Mouse (Mus musculus) kidney, adult 2 months (tissue): ENCODE data around the gene Fam76b. TPM values are rescaled to one million over a fixed set of nuclear protein-coding genes. Genes with fewer than 3 reads are reported as not detected.

ENCODE experiments used
- DNase-seq: peaks from one replicate; pipeline ENCODE4 v3.0.0; 2021
- H3K27ac ChIP-seq: fragments of 200-500 bp; 2 replicates; pipeline ENCODE4 v1.5.1; 2012; ENCODE audit warnings: low read depth, low read length, control low read depth, inconsistent platforms; ENCODE audit not compliant: insufficient read depth
- H3K27me3 ChIP-seq: fragments of 200-500 bp; replicated peaks from 2 replicates; pipeline ENCODE4 v1.6.1; 2012; ENCODE audit warnings: mild to moderate bottlenecking, moderate library complexity, low read length, inconsistent platforms; ENCODE audit not compliant: control insufficient read depth, insufficient read depth
- H3K36me3 ChIP-seq: fragments of 200-500 bp; 2 replicates; pipeline ENCODE4 v1.6.1; 2012; ENCODE audit warnings: mild to moderate bottlenecking, moderate library complexity, low read length, inconsistent platforms; ENCODE audit not compliant: control insufficient read depth, insufficient read depth
- H3K4me1 ChIP-seq: fragments of 200-500 bp; 2 replicates; pipeline ENCODE4 v1.6.1; 2011; ENCODE audit warnings: low read length; ENCODE audit not compliant: control insufficient read depth, insufficient read depth
- H3K4me3 ChIP-seq: fragments of 200-500 bp; 2 replicates; pipeline ENCODE4 v1.5.1; 2011; ENCODE audit warnings: mild to moderate bottlenecking, low read depth, low read length, control low read depth; ENCODE audit not compliant: insufficient read depth
- CTCF ChIP-seq: fragments of 200-500 bp; conservative IDR thresholded peaks from 2 replicates; pipeline ENCODE4 v1.5.1; 2011; ENCODE audit warnings: low read depth, mild to moderate bottlenecking, control low read depth, low read length, moderate library complexity, mixed read lengths; ENCODE audit not compliant: insufficient read depth, insufficient read length
- POLR2A ChIP-seq: fragments of 200-500 bp; IDR thresholded peaks from one replicate; pipeline ENCODE4 v1.6.1; 2011; ENCODE audit warnings: low read depth, low read length, control low read depth
- WGBS: fragments of 180-500 bp; shearing (Covaris S2); methylation state at CpG from one replicate; pipeline ENCODE4 v1.1.7; 2018; 5-methylcytosine and 5-hydroxymethylcytosine counted together
- polyA plus RNA-seq: library from polyadenylated mRNA; depleted of rRNA; stranded (reverse); fragments of >200 nt; gene quantifications from 2 replicates; pipeline ENCODE4 v1.2.3, GENCODE M21; 2012

Gene Fam76b
- polyA plus RNA-seq, 1 experiment = 4.0 TPM

DNA sequence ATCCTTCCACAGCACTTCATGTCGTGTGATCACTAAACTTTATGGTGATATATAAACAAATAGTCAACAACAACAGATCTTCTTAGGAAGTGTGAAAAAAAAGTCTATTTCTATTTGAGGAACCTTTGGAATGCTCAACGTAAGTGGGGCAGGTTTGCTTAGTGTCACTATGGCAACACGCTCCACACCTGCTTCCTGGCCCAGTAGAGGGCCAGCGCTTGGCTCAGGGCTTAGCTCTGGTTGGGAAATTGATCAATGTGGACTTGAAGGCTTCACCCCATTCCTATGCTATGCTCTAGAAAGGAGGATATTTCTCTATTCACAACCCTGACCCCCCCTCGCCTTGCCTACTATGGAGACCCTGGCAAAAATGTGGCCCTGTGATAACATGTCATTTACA lies 62.7 kb downstream of the Fam76b start:
- Histone ChIP-seq H3K27me3 (no peaks in the 10 kb centered on the region), H3K4me3 (no peak overlapping the region), H3K36me3 (no peaks in the 10 kb centered on the region), H3K4me1 (no peaks in the 10 kb centered on the region), H3K27ac (no peak overlapping the region)
- no peak; the same call in 1 of the 2 replicates for TF ChIP-seq CTCF
- no peak for TF ChIP-seq POLR2A
- WGBS = 57% methylated on average over 5 of the region's 5 CpGs
- no peak for DNase-seq

DNA sequence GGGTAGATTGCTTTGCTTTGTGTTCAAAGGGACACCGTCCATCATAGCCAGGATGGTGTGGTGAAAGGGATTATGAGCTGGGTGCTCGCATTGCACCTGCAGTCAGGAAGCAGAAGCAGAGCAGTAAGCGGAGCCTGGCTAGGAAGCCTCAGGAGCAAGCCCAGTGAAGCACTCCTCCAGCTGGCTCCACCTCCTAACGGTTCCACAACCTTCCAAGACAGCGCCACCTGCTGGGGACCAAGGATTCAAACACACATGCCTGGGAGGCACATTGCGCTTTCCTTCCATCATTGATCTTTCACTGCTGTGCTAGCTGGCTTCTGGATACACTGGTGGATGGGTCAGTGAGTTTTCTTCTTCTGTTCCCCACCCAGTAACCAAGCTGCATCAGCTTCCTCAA lies 64.4 kb downstream of the Fam76b start:
- H3K4me3 ChIP-seq = no peak overlapping the region
- no peak for DNase-seq
- no peaks in the 10 kb centered on the region for H3K27me3 ChIP-seq
- no peaks in the 10 kb centered on the region for H3K4me1 ChIP-seq
- no peaks in the 10 kb centered on the region for H3K36me3 ChIP-seq
- H3K27ac ChIP-seq = no peak overlapping the region
- no peak for TF ChIP-seq CTCF
- no peak for TF ChIP-seq POLR2A
- WGBS = 96% methylated on average over 6 of the region's 6 CpGs

- Histone ChIP-seq H3K4me3 (no peak overlapping the region), H3K36me3 (no peaks in the 10 kb centered on the region), H3K27me3 (no peaks in the 10 kb centered on the region), H3K27ac (no peak overlapping the region), H3K4me1 (no peaks in the 10 kb centered on the region)
- WGBS = 83% methylated on average over 4 of the region's 4 CpGs
- no peak for DNase-seq
- TF ChIP-seq POLR2A = no peak
- TF ChIP-seq CTCF = no peak
These were observed 65.5 kb downstream of the Fam76b start for GRCm38 (mm10) chr9:13893044-13893443.

- Histone ChIP-seq H3K27ac (no peak overlapping the region), H3K4me3 (no peak overlapping the region), H3K36me3 (no peaks in the 10 kb centered on the region), H3K4me1 (no peaks in the 10 kb centered on the region), H3K27me3 (no peaks in the 10 kb centered on the region)
- no peak for TF ChIP-seq CTCF
- TF ChIP-seq POLR2A = no peak
- DNase-seq = no peak
- WGBS = 44% methylated on average over 8 of the region's 8 CpGs
These were observed 67.0 kb downstream of the Fam76b start for GRCm38 (mm10) chr9:13894491-13894890.

GRCm38 (mm10) chr9:13894936-13895335 lies 67.4 kb downstream of the Fam76b start:
- H3K27ac ChIP-seq = no peak overlapping the region
- TF ChIP-seq CTCF (no peak), POLR2A (no peak)
- no peak overlapping the region for H3K4me3 ChIP-seq
- no peaks in the 10 kb centered on the region for H3K27me3 ChIP-seq
- no peaks in the 10 kb centered on the region for H3K4me1 ChIP-seq
- 71% methylated on average over 7 of the region's 7 CpGs for WGBS
- H3K36me3 ChIP-seq = no peaks in the 10 kb centered on the region
- DNase-seq = no peak

GRCm38 (mm10) chr9:13896055-13896454 lies 68.5 kb downstream of the Fam76b start:
- no peaks in the 10 kb centered on the region for H3K36me3 ChIP-seq
- H3K27me3 ChIP-seq = no peaks in the 10 kb centered on the region
- 75% methylated on average over 6 of the region's 6 CpGs for WGBS
- no peak for DNase-seq
- H3K27ac ChIP-seq = no peak overlapping the region
- TF ChIP-seq CTCF = no peak
- no peak for TF ChIP-seq POLR2A
- no peak overlapping the region for H3K4me3 ChIP-seq
- H3K4me1 ChIP-seq = no peaks in the 10 kb centered on the region

GRCm38 (mm10) chr9:13898510-13899305 lies 71.2 kb downstream of the Fam76b start:
- Histone ChIP-seq H3K27ac (no peak overlapping the region), H3K4me1 (no peaks in the 10 kb centered on the region), H3K27me3 (no peaks in the 10 kb centered on the region), H3K4me3 (no peak overlapping the region), H3K36me3 (no peaks in the 10 kb centered on the region)
- DNase-seq = no peak
- WGBS = 69% methylated on average over 19 of the region's 19 CpGs
- TF ChIP-seq POLR2A = no peak
- no peak for TF ChIP-seq CTCF
